Mouse (Mus musculus): ENCODE measurements at regions not wholly inside any gene's neighbourhood (a gene's known extent, or its start where the extent isn't known, plus 50 kb on each side); places are given as distances from the start of the nearest gene placed in this dataset.

DNA sequence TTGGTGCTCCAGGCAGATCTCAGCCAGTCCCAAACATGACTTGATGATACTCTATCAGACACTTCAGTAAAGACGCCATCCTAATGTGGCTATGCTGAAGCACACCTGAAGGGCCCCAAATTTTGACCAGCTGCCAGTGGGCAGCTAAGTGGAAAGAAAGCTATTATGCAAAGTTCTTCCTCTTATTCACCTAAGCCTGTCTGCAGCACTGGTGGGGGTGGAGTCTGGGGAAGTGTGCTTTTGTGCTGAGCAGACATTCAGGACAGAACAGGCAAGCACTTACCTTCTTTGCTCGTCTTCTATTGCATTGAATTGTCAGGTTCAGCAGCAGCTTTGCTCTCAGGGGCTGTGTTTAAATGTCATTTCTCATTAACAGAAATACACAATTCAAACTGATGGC is 200.7 kb downstream of the Pla2g4a start:
- 51% methylated on average over 2 of the region's 2 CpGs for WGBS
- no peaks in the 10 kb centered on the region for H3K4me1 ChIP-seq (replicated peaks; ENCODE audit: control insufficient read depth, insufficient read depth, low read length)
- H3K9me3 ChIP-seq (ENCODE audit: control insufficient read depth): no peaks in the 10 kb centered on the region
- no peak overlapping the region for H3K27ac ChIP-seq (ENCODE audit: low read depth, low read length)
- H3K4me3 ChIP-seq (ENCODE audit: low read depth, low read length): no peak overlapping the region
- H3K4me2 ChIP-seq (replicated peaks; ENCODE audit: low read depth): no peak overlapping the region
- TF ChIP-seq CTCF (IDR thresholded peaks at IDR 0.05; ENCODE audit: low read depth): no peak
- H3K36me3 ChIP-seq (ENCODE audit: control insufficient read depth, insufficient read depth): no peaks in the 10 kb centered on the region
- no peak overlapping the region for H3K9ac ChIP-seq (ENCODE audit: low read depth, low read length)
- H3K27me3 ChIP-seq (replicated peaks; ENCODE audit: control insufficient read depth, insufficient read depth, low read length): no peaks in the 10 kb centered on the region
- ATAC-seq: no peak

DNA sequence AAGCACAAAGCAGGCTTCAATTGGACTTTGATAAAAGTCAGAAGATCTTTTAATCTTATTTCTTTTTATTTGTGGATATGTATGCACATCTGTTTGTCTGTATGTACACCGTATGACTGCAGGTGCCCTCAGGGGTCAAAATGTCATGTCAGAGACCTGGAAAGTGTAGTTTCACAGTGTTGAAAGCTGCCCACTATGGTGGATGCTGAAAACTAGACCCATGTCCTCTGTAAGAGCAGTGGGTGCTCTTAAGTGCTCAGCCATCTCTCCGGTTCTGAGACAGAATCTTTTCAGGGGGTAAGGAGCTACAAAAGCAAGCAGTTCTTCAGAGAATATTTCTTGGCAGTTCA is 202.3 kb downstream of the Pla2g4a start:
- Histone ChIP-seq H3K4me1 (replicated peaks; ENCODE audit: control insufficient read depth, insufficient read depth, low read length) (no peaks in the 10 kb centered on the region), H3K36me3 (ENCODE audit: control insufficient read depth, insufficient read depth) (no peaks in the 10 kb centered on the region), H3K9ac (ENCODE audit: low read depth, low read length) (no peak overlapping the region), H3K9me3 (ENCODE audit: control insufficient read depth) (no peaks in the 10 kb centered on the region), H3K4me2 (replicated peaks; ENCODE audit: low read depth) (no peak overlapping the region), H3K27ac (ENCODE audit: low read depth, low read length) (no peak overlapping the region), H3K4me3 (ENCODE audit: low read depth, low read length) (no peak overlapping the region), H3K27me3 (replicated peaks; ENCODE audit: control insufficient read depth, insufficient read depth, low read length) (no peaks in the 10 kb centered on the region)
- TF ChIP-seq CTCF (IDR thresholded peaks at IDR 0.05; ENCODE audit: low read depth): no peak
- WGBS: 77% methylated on average over 2 of the region's 2 CpGs
- no peak for ATAC-seq

DNA sequence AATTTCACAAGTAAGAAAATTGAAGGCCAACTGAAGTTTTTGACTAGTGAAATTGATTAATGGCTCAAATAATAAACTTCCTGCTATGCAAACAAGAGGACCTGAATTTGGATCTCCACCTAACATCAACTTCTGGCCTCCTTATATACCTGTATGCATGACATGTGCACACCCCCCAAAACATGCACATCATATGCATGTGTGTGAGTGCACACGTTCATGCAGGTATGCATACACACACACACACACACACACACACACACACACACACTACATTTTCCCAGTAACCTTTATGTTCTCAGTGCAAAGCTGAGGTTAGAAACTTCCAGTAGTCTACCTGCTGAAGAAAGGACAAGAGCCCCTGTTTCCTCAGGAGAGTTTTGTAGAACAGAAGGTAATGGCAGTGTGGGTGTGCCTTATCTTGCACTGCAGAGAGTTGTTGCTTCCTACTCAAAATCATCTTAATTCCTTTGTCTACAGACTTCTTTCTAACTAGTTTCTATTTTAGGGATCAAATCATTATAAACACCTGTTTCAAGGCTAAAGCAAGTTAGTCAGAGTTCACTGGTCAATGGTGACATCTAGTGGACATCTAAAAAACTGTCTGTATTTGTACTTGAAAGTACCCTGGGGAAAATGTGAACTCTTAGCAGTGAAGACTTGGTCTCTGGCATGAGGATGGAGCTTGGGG is 202.9 kb downstream of the Pla2g4a start:
- Histone ChIP-seq H3K36me3 (ENCODE audit: control insufficient read depth, insufficient read depth) (no peaks in the 10 kb centered on the region), H3K4me2 (replicated peaks; ENCODE audit: low read depth) (no peak overlapping the region), H3K27me3 (replicated peaks; ENCODE audit: control insufficient read depth, insufficient read depth, low read length) (no peaks in the 10 kb centered on the region), H3K27ac (ENCODE audit: low read depth, low read length) (no peak overlapping the region), H3K4me1 (replicated peaks; ENCODE audit: control insufficient read depth, insufficient read depth, low read length) (no peaks in the 10 kb centered on the region), H3K9me3 (ENCODE audit: control insufficient read depth) (no peaks in the 10 kb centered on the region), H3K4me3 (ENCODE audit: low read depth, low read length) (no peak overlapping the region), H3K9ac (ENCODE audit: low read depth, low read length) (no peak overlapping the region)
- ATAC-seq: no peak
- WGBS: 81% methylated on average over 1 of the region's 1 CpGs
- peak; percentile 70 for TF ChIP-seq CTCF (IDR thresholded peaks at IDR 0.05; ENCODE audit: low read depth)

DNA sequence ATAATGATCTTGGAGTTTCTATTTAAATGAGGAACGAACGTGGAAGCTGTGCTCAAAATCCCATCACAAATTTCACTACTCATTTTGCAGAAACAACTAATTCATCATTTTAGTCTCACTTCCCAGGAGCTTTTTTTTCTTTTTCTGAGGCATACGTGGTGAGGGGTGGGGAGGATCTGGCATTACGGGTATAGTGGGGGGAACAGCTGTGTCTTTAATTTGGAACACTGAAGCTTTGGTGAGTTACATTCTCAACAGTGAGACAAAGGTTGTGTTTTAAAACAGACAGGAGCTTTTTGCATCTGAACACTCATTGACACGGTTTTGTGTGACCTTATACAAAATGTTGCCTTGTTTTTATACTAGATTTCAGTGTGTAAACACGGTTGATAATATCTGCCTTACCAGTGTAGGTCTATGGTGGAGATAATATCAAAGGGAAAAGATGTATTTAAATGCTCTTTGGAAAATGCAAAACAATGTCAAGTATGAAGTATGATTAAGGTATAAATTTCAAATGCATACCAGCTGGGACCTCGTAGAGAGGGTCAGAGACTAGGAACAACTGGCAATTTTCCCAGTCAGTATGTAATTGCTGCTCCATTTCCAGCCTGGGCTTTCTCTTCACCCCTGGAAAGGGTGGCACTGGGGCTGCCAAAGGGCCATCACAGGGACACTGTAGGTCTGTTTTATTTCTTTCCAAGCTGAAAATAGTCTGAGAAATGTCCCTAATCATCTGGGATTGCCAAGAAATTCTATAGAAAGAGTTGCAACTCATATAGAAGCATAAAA is 207.6 kb downstream of the Pla2g4a start:
- no peaks in the 10 kb centered on the region for H3K4me1 ChIP-seq (replicated peaks; ENCODE audit: control insufficient read depth, insufficient read depth, low read length)
- no peak for ATAC-seq
- no peak overlapping the region for H3K4me3 ChIP-seq (ENCODE audit: low read depth, low read length)
- H3K9ac ChIP-seq (ENCODE audit: low read depth, low read length): no peak overlapping the region
- no peak overlapping the region for H3K27ac ChIP-seq (ENCODE audit: low read depth, low read length)
- no peak overlapping the region for H3K4me2 ChIP-seq (replicated peaks; ENCODE audit: low read depth)
- TF ChIP-seq CTCF (IDR thresholded peaks at IDR 0.05; ENCODE audit: low read depth): no peak
- no peaks in the 10 kb centered on the region for H3K27me3 ChIP-seq (replicated peaks; ENCODE audit: control insufficient read depth, insufficient read depth, low read length)
- WGBS: 68% methylated on average over 7 of the region's 7 CpGs
- no peaks in the 10 kb centered on the region for H3K36me3 ChIP-seq (ENCODE audit: control insufficient read depth, insufficient read depth)
- no peaks in the 10 kb centered on the region for H3K9me3 ChIP-seq (ENCODE audit: control insufficient read depth)

DNA sequence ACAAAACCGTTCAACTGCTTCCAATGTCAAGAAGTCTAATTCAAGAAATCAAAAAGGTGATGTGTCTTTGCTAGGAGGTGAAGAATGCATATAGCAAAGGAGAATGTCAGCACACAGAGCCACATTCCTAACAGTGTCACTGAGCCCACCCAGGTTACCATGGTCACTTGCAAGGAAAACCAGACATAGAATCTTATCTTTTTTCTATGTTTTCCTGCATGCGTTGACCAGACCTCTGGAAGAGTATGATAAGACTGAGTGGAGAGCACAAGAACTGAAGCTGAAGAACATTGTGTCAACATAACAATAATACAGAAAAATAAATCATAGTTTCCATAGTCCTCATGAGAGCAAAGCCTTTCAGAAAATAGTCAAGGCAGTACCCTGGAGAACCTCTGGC is 211.7 kb downstream of the Pla2g4a start:
- no peak overlapping the region for H3K4me3 ChIP-seq (ENCODE audit: low read depth, low read length)
- H3K9me3 ChIP-seq (ENCODE audit: control insufficient read depth): no peaks in the 10 kb centered on the region
- no peaks in the 10 kb centered on the region for H3K36me3 ChIP-seq (ENCODE audit: control insufficient read depth, insufficient read depth)
- H3K4me2 ChIP-seq (replicated peaks; ENCODE audit: low read depth): no peak overlapping the region
- no peak for TF ChIP-seq CTCF (IDR thresholded peaks at IDR 0.05; ENCODE audit: low read depth)
- no peaks in the 10 kb centered on the region for H3K4me1 ChIP-seq (replicated peaks; ENCODE audit: control insufficient read depth, insufficient read depth, low read length)
- no peaks in the 10 kb centered on the region for H3K27me3 ChIP-seq (replicated peaks; ENCODE audit: control insufficient read depth, insufficient read depth, low read length)
- WGBS: 70% methylated on average over 2 of the region's 2 CpGs
- no peak overlapping the region for H3K9ac ChIP-seq (ENCODE audit: low read depth, low read length)
- H3K27ac ChIP-seq (ENCODE audit: low read depth, low read length): no peak overlapping the region
- no peak for ATAC-seq

DNA sequence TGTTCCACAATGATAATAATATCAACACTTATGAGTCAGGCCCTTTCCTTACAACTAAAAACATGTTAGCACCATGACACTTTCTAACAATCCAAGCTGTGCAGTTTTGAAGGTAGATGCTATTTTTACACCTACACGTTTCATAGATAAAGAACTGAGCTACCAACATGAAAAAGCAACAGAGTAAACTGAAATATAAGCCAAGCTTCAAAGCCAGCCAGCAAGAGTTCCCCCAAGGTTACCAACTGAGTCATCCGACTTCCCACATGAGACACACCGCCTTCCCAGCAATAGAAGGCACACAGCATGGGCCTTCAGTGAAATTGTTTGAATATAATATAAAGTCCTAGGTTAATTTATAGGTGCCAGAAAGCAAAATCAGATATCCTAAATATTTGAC is 222.1 kb downstream of the Pla2g4a start:
- Histone ChIP-seq H3K9me3 (ENCODE audit: control insufficient read depth) (no peaks in the 10 kb centered on the region), H3K9ac (ENCODE audit: low read depth, low read length) (no peak overlapping the region), H3K27ac (ENCODE audit: low read depth, low read length) (no peak overlapping the region), H3K4me1 (replicated peaks; ENCODE audit: control insufficient read depth, insufficient read depth, low read length) (no peaks in the 10 kb centered on the region), H3K36me3 (ENCODE audit: control insufficient read depth, insufficient read depth) (no peaks in the 10 kb centered on the region), H3K4me2 (replicated peaks; ENCODE audit: low read depth) (no peak overlapping the region), H3K4me3 (ENCODE audit: low read depth, low read length) (no peak overlapping the region), H3K27me3 (replicated peaks; ENCODE audit: control insufficient read depth, insufficient read depth, low read length) (no peaks in the 10 kb centered on the region)
- 77% methylated on average over 3 of the region's 3 CpGs for WGBS
- no peak for TF ChIP-seq CTCF (IDR thresholded peaks at IDR 0.05; ENCODE audit: low read depth)
- no peak for ATAC-seq
